Mouse (Mus musculus) CH12.LX (cell line): ENCODE measurements around the gene Rpl18a. TPM values are rescaled to one million over a fixed set of nuclear protein-coding genes. Genes with fewer than 3 reads are reported as not detected.

Experiments
- DNase-seq: peaks from one replicate; pipeline ENCODE4 v3.0.0-alpha.2; 2013; ENCODE audit errors: extremely low read depth
- H3K27ac ChIP-seq: 2 replicates; pipeline ENCODE4 v1.5.1; 2012; ENCODE audit warnings: low read depth, mild to moderate bottlenecking, control low read depth, moderate library complexity; ENCODE audit not compliant: insufficient read depth
- H3K27me3 ChIP-seq: replicated peaks from 2 replicates; pipeline ENCODE3; 2012; ENCODE audit warnings: inconsistent platforms
- H3K36me3 ChIP-seq, 2 experiments: replicated peaks in 1 of 2; 2 replicates each; pipeline versions ENCODE3 to v1.6.1; 2012; ENCODE audit warnings: inconsistent platforms in 1 of 2, low read length in 1 of 2, mild to moderate bottlenecking in 1 of 2, mixed read lengths in 1 of 2, moderate library complexity in 1 of 2; ENCODE audit not compliant: control insufficient read depth in 1 of 2, insufficient read depth in 1 of 2
- H3K4me1 ChIP-seq, 2 experiments: 2 replicates each; pipeline ENCODE4 v1.6.1; 2012; ENCODE audit warnings: inconsistent platforms in 1 of 2, moderate library complexity in 1 of 2; ENCODE audit not compliant: insufficient read depth in 2 of 2, control insufficient read depth in 1 of 2
- H3K4me2 ChIP-seq: 2 replicates; pipeline ENCODE4 v1.6.1; 2012; ENCODE audit warnings: low read depth, mild to moderate bottlenecking, control low read depth; ENCODE audit not compliant: poor library complexity, insufficient read depth, severe bottlenecking
- H3K4me3 ChIP-seq, 3 experiments: fragments of 150-350 bp in 1 of 3; sonication (generic) in 1 of 3; replicated peaks in 1 of 3; 2 replicates each; pipeline versions ENCODE3 to v1.5.1; 2011 to 2012; ENCODE audit warnings: low read depth in 2 of 3, low read length in 2 of 3, mild to moderate bottlenecking in 2 of 3, moderate library complexity in 2 of 3, control low read depth in 1 of 3, improper control_type of control experiment in 1 of 3, inconsistent platforms in 1 of 3, mixed read lengths in 1 of 3; ENCODE audit not compliant: poor library complexity in 1 of 3
- H3K79me2 ChIP-seq: replicated peaks from 2 replicates; pipeline ENCODE4 v1.6.1; 2012; ENCODE audit warnings: mild to moderate bottlenecking, moderate library complexity; ENCODE audit not compliant: control insufficient read depth, poor library complexity, insufficient read depth, severe bottlenecking; ENCODE audit errors: extremely low read depth
- H3K9ac ChIP-seq: 2 replicates; pipeline ENCODE4 v1.6.1; 2012; ENCODE audit warnings: low read depth, mild to moderate bottlenecking, control low read depth, moderate library complexity; ENCODE audit not compliant: insufficient read depth
- H3K9me3 ChIP-seq: replicated peaks from 2 replicates; pipeline ENCODE3; 2012; ENCODE audit warnings: low read length, inconsistent platforms, mixed read lengths
- CHD2 ChIP-seq: IDR thresholded peaks from 2 replicates; pipeline ENCODE4 v1.6.1; 2011; ENCODE audit warnings: low read length, improper control_type of control experiment
- CTCF ChIP-seq, 2 experiments: IDR thresholded peaks in 1 of 2; conservative IDR thresholded peaks in 1 of 2; 2 replicates each; pipeline ENCODE4 v1.5.1; 2011 to 2012; ENCODE audit warnings: low read depth in 2 of 2, low read length in 2 of 2, improper control_type of control experiment in 1 of 2, inconsistent platforms in 1 of 2, mild to moderate bottlenecking in 1 of 2, moderate library complexity in 1 of 2
- E2F4 ChIP-seq: IDR thresholded peaks from 2 replicates; pipeline ENCODE4 v1.6.1; 2011; ENCODE audit warnings: low read depth, low read length, improper control_type of control experiment; ENCODE audit not compliant: insufficient replicate concordance
- ETS1 ChIP-seq: conservative IDR thresholded peaks from 2 replicates; pipeline ENCODE4 v1.6.1; 2012; ENCODE audit warnings: low read depth, mild to moderate bottlenecking, inconsistent platforms, low read length, improper control_type of control experiment, moderate library complexity
- IRF4 ChIP-seq: IDR thresholded peaks from 2 replicates; pipeline ENCODE4 v1.6.1; 2014; ENCODE audit warnings: low read depth, mild to moderate bottlenecking, inconsistent platforms, low read length, improper control_type of control experiment
- MAX ChIP-seq: IDR thresholded peaks from 2 replicates; pipeline ENCODE4 v1.6.1; 2011; ENCODE audit warnings: low read length, improper control_type of control experiment
- MAZ ChIP-seq: IDR thresholded peaks from 2 replicates; pipeline ENCODE4 v1.6.1; 2012; ENCODE audit warnings: low read depth, mild to moderate bottlenecking, inconsistent platforms, low read length, improper control_type of control experiment, moderate library complexity
- MEF2A ChIP-seq: IDR thresholded peaks from 2 replicates; pipeline ENCODE4 v1.6.1; 2014; ENCODE audit warnings: low read depth, mild to moderate bottlenecking, inconsistent platforms, low read length, improper control_type of control experiment, borderline replicate concordance
- MYC ChIP-seq: IDR thresholded peaks from 2 replicates; pipeline ENCODE4 v1.6.1; 2011; ENCODE audit warnings: low read depth, mild to moderate bottlenecking, improper control_type of control experiment, low read length
- PAX5 ChIP-seq: IDR thresholded peaks from 2 replicates; pipeline ENCODE4 v1.6.1; 2012; ENCODE audit warnings: low read length, inconsistent platforms, mixed read lengths
- POLR2A ChIP-seq: IDR thresholded peaks from 2 replicates; pipeline ENCODE4 v1.6.1; 2011; ENCODE audit warnings: low read depth, mild to moderate bottlenecking, improper control_type of control experiment, low read length
- POLR2AphosphoS2 ChIP-seq: IDR thresholded peaks from 2 replicates; pipeline ENCODE4 v1.6.1; 2011; ENCODE audit warnings: low read depth, low read length, improper control_type of control experiment
- SIN3A ChIP-seq: IDR thresholded peaks from 2 replicates; pipeline ENCODE4 v1.6.1; 2012; ENCODE audit warnings: low read length, improper control_type of control experiment, inconsistent platforms
- SMC3 ChIP-seq: IDR thresholded peaks from 2 replicates; pipeline ENCODE4 v1.6.1; 2011; ENCODE audit warnings: low read depth, low read length, improper control_type of control experiment
- UBTF ChIP-seq: IDR thresholded peaks from 2 replicates; pipeline ENCODE4 v1.6.1; 2012; ENCODE audit warnings: low read depth, mild to moderate bottlenecking, inconsistent platforms, low read length, improper control_type of control experiment, moderate library complexity
- USF1 ChIP-seq: IDR thresholded peaks from 2 replicates; pipeline ENCODE4 v1.6.1; 2014; ENCODE audit warnings: low read depth, mild to moderate bottlenecking, inconsistent platforms, low read length, improper control_type of control experiment
- ZKSCAN1 ChIP-seq: IDR thresholded peaks from 2 replicates; pipeline ENCODE4 v1.6.1; 2012; ENCODE audit warnings: low read depth, inconsistent platforms, low read length, improper control_type of control experiment, borderline replicate concordance
- ZMIZ1 ChIP-seq: IDR thresholded peaks from 2 replicates; pipeline ENCODE4 v1.6.1; 2012; ENCODE audit warnings: low read depth, mild to moderate bottlenecking, inconsistent platforms, low read length, improper control_type of control experiment
- dilution Hi-C: fragments of 300-500 bp; cut with MboI; formaldehyde crosslinking; loops from 2 replicates; pipeline ENCODE4 v1.14.3; 2020; ENCODE audit warnings: low sequenced_read_pairs; ENCODE audit not compliant: extremely low pct_unique_long_range_greater_than_20kb, extremely low pct_ligation_motif_present
- in situ Hi-C: fragments of 300-500 bp; cut with MboI; formaldehyde crosslinking; loops from 3 replicates; pipeline ENCODE4 v1.14.3; 2019; ENCODE audit warnings: low sequenced_read_pairs, low pct_ligation_motif_present, low pct_unique_long_range_greater_than_20kb, mixed read lengths
- polyA plus RNA-seq: library from polyadenylated mRNA; unstranded; fragments of >175 nt; gene quantifications from 2 replicates; pipeline ENCODE4 v1.2.1, GENCODE M21; 2012; ENCODE audit warnings: low read depth; ENCODE audit not compliant: insufficient read length
- total RNA-seq, 2 experiments: library from RNA; depleted of rRNA; stranded (reverse); fragments of 300-350 nt in 1 of 2; fragments of >200 nt in 1 of 2; gene quantifications; 2 replicates each; pipeline ENCODE4 v1.2.3; 2012 to 2014

Gene Rpl18a
- total and polyA plus RNA-seq, 3 experiments, result 2,035 to 5,917 (median 3,837) TPM

GRCm38 (mm10) chr8:70893656-70894384 is 3.4 kb downstream of the Rpl18a start:
- Histone ChIP-seq H3K79me2 (peaks cover 24% of the 10 kb centered on the region), H3K9ac (no peak overlapping the region), H3K9me3 (peaks cover 21% of the 10 kb centered on the region), H3K27me3 (no peaks in the 10 kb centered on the region), H3K4me1 (peaks cover 16 to 22% of the 10 kb centered on the region in 2 experiments), H3K27ac (no peak overlapping the region), H3K4me3 (no peak overlapping the region), H3K4me2 (no peak overlapping the region), H3K36me3 (peaks cover 39 to 69% of the 10 kb centered on the region in 2 experiments)
- TF ChIP-seq E2F4 (no peak), MYC (no peak), UBTF (no peak), POLR2AphosphoS2 (peak; percentile 98), SIN3A (no peak), ZKSCAN1 (no peak), POLR2A (peak; percentile 64), CHD2 (no peak; the same call in 1 of the 2 replicates), ETS1 (no peak), ZMIZ1 (no peak), MAZ (no peak), CTCF (conservative IDR thresholded peaks at IDR 0.05 in 1 of 2, IDR thresholded peaks at IDR 0.05 in 1 of 2; ENCODE audit: low read depth in 2 of 2, low read length in 2 of 2) (peak; percentile 27 to 59; a peak in 3 of 4 replicates), PAX5 (no peak), SMC3 (peak; percentile 16), IRF4 (no peak)
- in situ Hi-C loops (no loop called here), dilution Hi-C loops (no loop called here)
- DNase-seq, result peak; percentile 81

GRCm38 (mm10) chr8:70892896-70893655 is 4.1 kb downstream of the Rpl18a start:
- no peaks in the 10 kb centered on the region for H3K27me3 ChIP-seq
- dilution Hi-C loops, result no loop called here
- H3K79me2 ChIP-seq, result peaks cover 24% of the 10 kb centered on the region
- no peak overlapping the region for H3K4me3 ChIP-seq
- no peak overlapping the region for H3K4me2 ChIP-seq
- DNase-seq, result no peak
- H3K27ac ChIP-seq, result no peak overlapping the region
- no peak overlapping the region for H3K9ac ChIP-seq
- H3K9me3 ChIP-seq, result peaks cover 21% of the 10 kb centered on the region
- in situ Hi-C loops, result no loop called here
- peaks cover 10 to 14% of the 10 kb centered on the region in 2 experiments; a peak in 3 of 4 replicates for H3K4me1 ChIP-seq
- H3K36me3 ChIP-seq, result peaks cover 39 to 77% of the 10 kb centered on the region in 2 experiments
- TF ChIP-seq MEF2A (no peak), PAX5 (no peak), USF1 (no peak), ZMIZ1 (0 out of 2 replicates have a peak, but pooled peaks have one; percentile 43), CHD2 (peak; percentile 62), MAX (no peak), SMC3 (no peak)
